Mouse (Mus musculus) hematopoietic multipotent progenitor cell, adult 10-12 weeks (in vitro differentiated cells): ENCODE data around the gene Gnb5. TPM values are rescaled to one million over a fixed set of nuclear protein-coding genes. Genes with fewer than 3 reads are reported as not detected.

Source experiments
- polyA plus RNA-seq: library from polyadenylated mRNA; stranded (reverse); fragments of >175 nt; gene quantifications from 2 replicates; pipeline ENCODE4 v1.2.3, GENCODE M21; 2012; ENCODE audit warnings: low replicate concordance

Gnb5 gene
- polyA plus RNA-seq, result 0.30 and 0.45 TPM in 2 replicates

GRCm38 (mm10) chr9:75306126-75306898 is at the start of gene Gnb5:
Gene Gnb5, plus strand, starts transcription at chr9:75306288.

GRCm38 (mm10) chr9:75347458-75347857 is 41.4 kb downstream of the Gnb5 start, which contains the start of gene Bcl2l10:
Gene Bcl2l10, plus strand, starts transcription at chr9:75347758.

Other genes with a start within 250 kb of the Gnb5 start
- 20.8 and 62.1 TPM in 2 replicates for gene Myo5a, start 235.3 kb upstream of the Gnb5 start, polyA plus RNA-seq
- 0.12 TPM in 1 of 2 replicates, not detected in the other for gene Myo5c, start 74.3 kb upstream of the Gnb5 start, polyA plus RNA-seq
- not detected in 2 replicates for gene Bcl2l10, start 41.5 kb downstream of the Gnb5 start, polyA plus RNA-seq
- 8.3 and 12.1 TPM in 2 replicates for gene Mapk6, start 103.7 kb downstream of the Gnb5 start, polyA plus RNA-seq
- 5.7 and 7.9 TPM in 2 replicates for gene Leo1, start 135.2 kb downstream of the Gnb5 start, polyA plus RNA-seq